Mouse (Mus musculus): ENCODE results near the gene Zfp260. TPM values are rescaled to one million over a fixed set of nuclear protein-coding genes. Genes with fewer than 3 reads are reported as not detected.

Gene Zfp260
- total RNA-seq, 2 experiments from 2014 or later: 52.5 to 65.2 TPM

- DNase-seq (ENCODE audit: low spot score in 2 of 2): peak; percentile 83 to 92
Observed at GRCm38 (mm10) chr7:30121308-30122187, 27.0 kb downstream of the Zfp260 start, which contains the start of gene Zfp382. Gene Zfp382, plus strand, starts transcription at chr7:30121942.

GRCm38 (mm10) chr7:30122188-30122530 lies 27.6 kb downstream of the Zfp260 start:
- DNase-seq (ENCODE audit: low spot score in 2 of 2): no peak

GRCm38 (mm10) chr7:30129900-30130299 lies 35.3 kb downstream of the Zfp260 start:
- DNase-seq (ENCODE audit: low spot score in 2 of 2): no peak

GRCm38 (mm10) chr7:30132396-30132795 lies 37.8 kb downstream of the Zfp260 start:
- DNase-seq (ENCODE audit: low spot score in 2 of 2): no peak

GRCm38 (mm10) chr7:30136826-30137225 lies 42.2 kb downstream of the Zfp260 start:
- DNase-seq (ENCODE audit: low spot score in 2 of 2): no peak

- no peak for DNase-seq (ENCODE audit: low spot score in 2 of 2)
Observed at GRCm38 (mm10) chr7:30143170-30143554, 48.6 kb downstream of the Zfp260 start.

- peak; percentile 49 to 76 for DNase-seq (ENCODE audit: low spot score in 2 of 2)
Observed at GRCm38 (mm10) chr7:30143555-30144209, 49.1 kb downstream of the Zfp260 start.

- DNase-seq (ENCODE audit: low spot score in 2 of 2): no peak
Observed at GRCm38 (mm10) chr7:30147011-30147410, 52.4 kb downstream of the Zfp260 start.

GRCm38 (mm10) chr7:30154040-30154439 lies 59.5 kb downstream of the Zfp260 start:
- no peak for DNase-seq (ENCODE audit: low spot score in 2 of 2)

GRCm38 (mm10) chr7:30155507-30155906 lies 60.9 kb downstream of the Zfp260 start:
- DNase-seq (ENCODE audit: low spot score in 2 of 2): no peak

Small RNAs within 50 kb of the gene (microRNA-seq; reads per million reads assigned to microRNA genes)
- not detected for gene Gm23368

Other genes starting within 250 kb of the Zfp260 start
- gene Zfp940, start 241.1 kb upstream of the Zfp260 start, total RNA-seq (2021): 1 to 10 TPM in 1 of 2 experiments, under 1 TPM in 1; 0.91 to 1.0 TPM
- gene Zfp420, start 234.8 kb upstream of the Zfp260 start, total RNA-seq (2021): 1 to 10 TPM; 4.6 to 4.9 TPM
- 10 to 100 TPM; 10.9 to 14.7 TPM for gene Zfp27, start 188.2 kb upstream of the Zfp260 start, total RNA-seq (2021)
- gene Zfp383, start 186.6 kb upstream of the Zfp260 start, total RNA-seq (2021): 10 to 100 TPM; 14.4 to 15.5 TPM
- 10 to 100 TPM; 10.9 to 12.9 TPM for gene Zfp74, start 140.7 kb upstream of the Zfp260 start, total RNA-seq (2021)
- gene Zfp568, start 110.8 kb upstream of the Zfp260 start, total RNA-seq (2021): 100 to 1,000 TPM; 140 to 141 TPM
- 1 to 10 TPM; 2.4 to 3.4 TPM for gene Zfp14, start 43.4 kb upstream of the Zfp260 start, total RNA-seq (2021)
- 1 to 10 TPM; 4.4 to 5.3 TPM for gene Zfp82, start 21.9 kb upstream of the Zfp260 start, total RNA-seq (2021)
- gene Gm26920, start 4.4 kb upstream of the Zfp260 start, total RNA-seq (2021): not detected
- 1 to 10 TPM; 4.8 to 5.6 TPM for gene Zfp566, start 4.2 kb upstream of the Zfp260 start, total RNA-seq (2021)
- 1 to 10 TPM; 8.0 to 9.4 TPM for gene Zfp382, start 27.2 kb downstream of the Zfp260 start, total RNA-seq (2021)
- gene Zfp146, start 75.0 kb downstream of the Zfp260 start, total RNA-seq (2021): 10 to 100 TPM; 46.2 to 54.5 TPM
- 100 to 1,000 TPM; 268 to 275 TPM for gene Cox7a1, start 89.4 kb downstream of the Zfp260 start, total RNA-seq (2021)
- gene Capns1, start 104.0 kb downstream of the Zfp260 start, total RNA-seq (2021): 100 to 1,000 TPM; 272 to 284 TPM
- gene Polr2i, start 137.2 kb downstream of the Zfp260 start, total RNA-seq (2021): 10 to 100 TPM; 91.6 to 94.0 TPM
- gene Tbcb, start 137.5 kb downstream of the Zfp260 start, total RNA-seq (2021): 10 to 100 TPM; 62.5 to 64.9 TPM
- gene Ovol3, start 140.9 kb downstream of the Zfp260 start, total RNA-seq (2021): under 1 TPM; 0.78 TPM
- under 1 TPM; 0.29 to 0.96 TPM for gene Thap8, start 185.3 kb downstream of the Zfp260 start, total RNA-seq (2021)
- 1 to 10 TPM; 5.5 to 7.4 TPM for gene Wdr62, start 185.6 kb downstream of the Zfp260 start, total RNA-seq (2021)
- 10 to 100 TPM; 29.8 to 42.1 TPM for gene Clip3, start 197.0 kb downstream of the Zfp260 start, total RNA-seq (2021)
- 10 to 100 TPM; 25.0 to 26.5 TPM for gene Alkbh6, start 213.9 kb downstream of the Zfp260 start, total RNA-seq (2021)
- 1 to 10 TPM; 2.5 to 3.8 TPM for gene Syne4, start 220.0 kb downstream of the Zfp260 start, total RNA-seq (2021)
- 1 to 10 TPM; 1.2 to 1.4 TPM for gene E130208F15Rik, start 227.0 kb downstream of the Zfp260 start, total RNA-seq (2021)
- gene Sdhaf1, start 229.1 kb downstream of the Zfp260 start, total RNA-seq (2021): 10 to 100 TPM; 12.0 to 13.2 TPM

Data from gastrocnemius, postnatal 4 days (tissue).